Mouse (Mus musculus): ENCODE results near the gene Rreb1.

- TF ChIP-seq EP300 (IDR thresholded peaks at IDR 0.05; ENCODE audit: low read depth), result no peak
- TF ChIP-seq CTCF (IDR thresholded peaks at IDR 0.05; ENCODE audit: low read depth), result no peak
Measured at GRCm38 (mm10) chr13:37749485-37749884, 28.7 kb upstream of the Rreb1 start.

All from liver, postnatal 0 days (tissue).